Mouse (Mus musculus) embryonic facial prominence, embryonic 11.5 days (tissue): ENCODE results near the gene Proser3. TPM values are rescaled to one million over a fixed set of nuclear protein-coding genes. Genes with fewer than 3 reads are reported as not detected.

Source experiments
- ATAC-seq: fragments of 200-750 bp; cut with Nextera tagmentation; replicated peaks from 2 replicates; pipeline ENCODE4 v1.8.0; 2017; ENCODE audit warnings: low read depth; ENCODE audit not compliant: insufficient number of reproducible peaks, low FRiP score, low TSS enrichment
- DNase-seq: peaks from one replicate; pipeline ENCODE4 v3.0.0-alpha.2; 2015; ENCODE audit warnings: low spot score
- H3K27ac ChIP-seq: fragments of 300-500 bp; sonication (generic); replicated peaks from 2 replicates; pipeline ENCODE4 v1.5.1; 2014; ENCODE audit warnings: mild to moderate bottlenecking, low read depth, low read length, control low read depth
- H3K27me3 ChIP-seq: fragments of 300-500 bp; sonication (generic); 2 replicates; pipeline ENCODE4 v1.6.1; 2014; ENCODE audit warnings: mild to moderate bottlenecking, low read length, moderate library complexity, mixed read lengths; ENCODE audit not compliant: control insufficient read depth, insufficient read depth
- H3K36me3 ChIP-seq: fragments of 300-500 bp; sonication (generic); replicated peaks from 2 replicates; pipeline ENCODE4 v1.6.1; 2014; ENCODE audit warnings: low read depth, mild to moderate bottlenecking, low read length, moderate library complexity, mixed read lengths; ENCODE audit not compliant: control insufficient read depth, insufficient read depth
- H3K4me1 ChIP-seq: fragments of 300-500 bp; sonication (generic); 2 replicates; pipeline ENCODE4 v1.6.1; 2014; ENCODE audit warnings: low read length, mixed read lengths; ENCODE audit not compliant: control insufficient read depth, insufficient read depth
- H3K4me2 ChIP-seq: fragments of 300-500 bp; sonication (generic); 2 replicates; pipeline ENCODE4 v1.6.1; 2014; ENCODE audit warnings: low read depth, mild to moderate bottlenecking, control low read depth, low read length, moderate library complexity
- H3K4me3 ChIP-seq: fragments of 300-500 bp; sonication (generic); 2 replicates; pipeline ENCODE4 v1.5.1; 2014; ENCODE audit warnings: low read depth, low read length, control low read depth
- H3K9ac ChIP-seq: fragments of 300-500 bp; sonication (generic); replicated peaks from 2 replicates; pipeline ENCODE4 v1.6.1; 2014; ENCODE audit warnings: mild to moderate bottlenecking, control low read depth, low read length
- H3K9me3 ChIP-seq: fragments of 300-500 bp; sonication (generic); replicated peaks from 2 replicates; pipeline ENCODE4 v1.6.1; 2016; ENCODE audit warnings: mild to moderate bottlenecking, low read length, inconsistent platforms, mixed read lengths; ENCODE audit not compliant: control insufficient read depth
- WGBS: fragments of 180-500 bp; shearing (Covaris S2); extraction: QIAGEN DNeasy Blood & Tissue Kit; methylation state at CpG from one replicate; pipeline ENCODE4 v1.1.7; 2014; 5-methylcytosine and 5-hydroxymethylcytosine counted together
- polyA plus RNA-seq: library from polyadenylated mRNA; unstranded; fragments of >200 nt; fragmentation: Nextera tagmentation; extraction: Ambion mirVana; gene quantifications from 2 replicates; pipeline ENCODE4 v1.2.1, GENCODE M21; 2014

Gene Proser3
- polyA plus RNA-seq, 1 experiment from 2014 or later = 13.0 TPM

DNA sequence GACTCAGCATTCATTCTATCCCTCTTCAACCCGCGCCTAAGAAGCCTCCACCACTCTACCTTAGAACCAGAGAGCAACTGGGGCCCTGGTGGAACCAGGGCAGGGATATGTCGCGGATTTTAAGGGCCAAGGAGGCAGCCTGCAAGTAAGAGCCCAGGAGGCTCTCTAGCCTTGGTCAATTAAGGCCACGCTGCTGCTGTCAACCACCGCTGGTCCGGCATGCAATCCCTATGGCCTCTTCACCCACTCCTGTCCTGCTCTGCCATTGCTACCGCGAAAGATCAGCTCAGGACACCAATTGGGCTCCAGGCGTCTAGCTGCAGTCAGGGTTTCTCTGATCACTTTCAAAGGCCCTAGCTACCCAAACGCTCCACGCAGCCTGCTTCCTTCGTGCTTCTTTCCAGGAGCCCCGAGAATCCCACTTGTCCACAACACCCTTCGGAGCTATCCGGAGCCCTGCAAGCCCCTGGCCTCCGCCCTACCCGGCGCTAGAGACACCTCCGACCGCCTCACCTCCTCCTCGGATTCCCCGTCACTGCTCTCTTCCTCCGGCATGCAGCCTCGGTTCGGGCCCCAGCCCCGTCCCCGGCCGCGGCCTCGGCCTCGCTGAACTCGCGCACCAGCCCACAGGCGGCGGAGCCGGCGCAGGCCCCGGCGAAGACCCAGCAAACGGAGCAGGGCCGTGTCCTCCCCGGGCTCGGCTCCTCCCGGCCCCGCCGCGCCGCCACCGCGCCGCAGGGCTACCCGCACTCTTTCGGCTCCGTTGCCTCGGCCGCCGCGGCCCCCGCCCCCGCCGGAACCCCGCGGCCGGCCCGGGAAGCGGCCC, 36.0 kb upstream of the Proser3 start:
- H3K9ac ChIP-seq = peak overlapping the region; percentile 99
- H3K4me2 ChIP-seq = peak overlapping the region; percentile 89
- no peaks in the 10 kb centered on the region for H3K27me3 ChIP-seq
- no peaks in the 10 kb centered on the region for H3K9me3 ChIP-seq
- WGBS = under 1% methylated on average over 46 of the region's 67 CpGs
- peak; percentile 14 for ATAC-seq
- peak overlapping the region; percentile 84 for H3K27ac ChIP-seq
- peak overlapping the region; percentile 97 for H3K4me3 ChIP-seq
- no peaks in the 10 kb centered on the region; the same call in none of the 2 replicates for H3K4me1 ChIP-seq
- peak; percentile 33 for DNase-seq
- H3K36me3 ChIP-seq = peaks cover 16% of the 10 kb centered on the region

DNA sequence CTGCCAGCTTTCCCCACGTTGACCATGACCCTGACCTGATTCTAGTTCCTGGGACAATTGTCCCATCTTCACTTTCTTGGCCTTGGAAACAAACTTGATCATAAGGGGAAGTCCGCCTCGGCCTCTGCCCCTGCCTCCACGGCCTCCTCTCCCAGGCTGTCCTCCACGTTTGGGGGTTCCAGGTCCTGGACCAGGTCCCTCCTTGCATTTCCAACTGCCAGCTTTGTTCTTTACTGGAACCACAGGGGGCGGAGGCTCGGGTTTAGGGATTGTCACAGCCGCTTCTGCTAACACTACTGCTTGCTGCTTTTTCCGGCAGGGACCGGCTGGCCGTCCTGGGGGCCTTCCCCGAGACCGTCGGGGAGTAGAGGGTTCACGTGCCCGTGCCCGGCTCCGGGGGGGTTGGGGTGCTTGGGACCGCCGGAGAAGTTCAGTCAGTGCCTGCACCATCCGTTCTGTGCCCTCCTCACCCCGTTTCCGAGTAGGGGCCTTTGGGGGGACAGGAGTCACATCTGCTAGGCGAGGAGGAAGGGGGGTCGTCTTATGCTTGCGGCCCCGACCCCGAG, 34.4 kb upstream of the Proser3 start:
- no peak for DNase-seq
- Histone ChIP-seq H3K36me3 (peaks cover 23% of the 10 kb centered on the region), H3K9me3 (no peaks in the 10 kb centered on the region), H3K4me3 (no peak overlapping the region), H3K4me1 (no peaks in the 10 kb centered on the region; the same call in none of the 2 replicates), H3K9ac (no peak overlapping the region), H3K27ac (no peak overlapping the region), H3K27me3 (no peaks in the 10 kb centered on the region), H3K4me2 (no peak overlapping the region; the same call in 1 of the 2 replicates)
- ATAC-seq = no peak
- WGBS = 91% methylated on average over 28 of the region's 28 CpGs

DNA sequence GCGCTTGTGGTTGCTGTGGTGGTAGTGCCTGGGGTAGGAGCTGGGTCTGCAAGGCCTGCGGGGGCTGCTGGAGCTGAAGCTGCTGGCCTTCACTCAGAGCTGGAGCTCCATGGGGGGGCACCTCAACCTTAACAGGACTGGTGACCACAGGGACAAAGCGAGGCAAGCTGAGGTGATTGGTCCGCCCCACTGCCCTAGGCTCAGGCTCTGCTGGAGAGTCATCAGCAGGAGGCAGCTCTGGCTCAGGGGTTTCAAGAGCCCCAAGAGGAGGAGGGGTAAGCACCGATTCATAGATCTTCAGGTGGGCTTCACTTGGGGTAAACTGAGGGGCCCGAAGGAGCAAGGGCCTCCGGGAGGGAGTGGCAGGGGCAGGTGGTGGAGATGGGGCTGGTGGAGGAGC, 33.1 kb upstream of the Proser3 start:
- Histone ChIP-seq H3K9ac (no peak overlapping the region), H3K27me3 (no peaks in the 10 kb centered on the region), H3K4me3 (no peak overlapping the region), H3K4me2 (no peak overlapping the region), H3K27ac (no peak overlapping the region), H3K9me3 (no peaks in the 10 kb centered on the region), H3K36me3 (peaks cover 24% of the 10 kb centered on the region), H3K4me1 (no peaks in the 10 kb centered on the region; the same call in none of the 2 replicates)
- no peak for ATAC-seq
- WGBS = 96% methylated on average over 7 of the region's 7 CpGs
- no peak for DNase-seq

- H3K36me3 ChIP-seq = peaks cover 31% of the 10 kb centered on the region
- no peaks in the 10 kb centered on the region for H3K27me3 ChIP-seq
- H3K4me3 ChIP-seq = no peak overlapping the region
- WGBS = 94% methylated on average over 10 of the region's 10 CpGs
- H3K9me3 ChIP-seq = no peaks in the 10 kb centered on the region
- ATAC-seq (no peak), DNase-seq (no peak)
- H3K27ac ChIP-seq = no peak overlapping the region
- no peak overlapping the region for H3K9ac ChIP-seq
- no peaks in the 10 kb centered on the region; the same call in 1 of the 2 replicates for H3K4me1 ChIP-seq
- H3K4me2 ChIP-seq = no peak overlapping the region
Measured at GRCm38 (mm10) chr7:30584339-30584738, 32.2 kb upstream of the Proser3 start.

DNA sequence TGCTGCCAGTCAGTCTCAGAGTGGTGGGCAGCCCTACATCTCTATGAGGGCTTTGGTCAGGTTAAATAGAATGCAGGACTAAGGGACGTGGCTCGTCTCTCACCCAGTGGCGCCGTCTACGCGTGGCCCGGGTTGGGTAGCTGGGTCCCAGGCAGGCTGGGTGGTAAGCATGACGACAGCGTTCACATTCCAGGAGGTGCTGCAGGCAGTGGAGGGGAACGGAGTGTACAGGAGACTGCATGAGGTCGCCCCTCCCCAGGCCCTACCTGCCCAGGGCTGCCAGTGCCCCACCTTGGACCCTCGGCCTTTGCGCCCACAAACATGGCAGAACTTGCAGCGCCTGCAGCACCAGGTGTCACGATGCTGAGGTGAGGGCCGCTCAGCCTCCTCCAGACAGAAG, 29.4 kb upstream of the Proser3 start:
- no peak for ATAC-seq
- no peak overlapping the region for H3K4me2 ChIP-seq

GRCm38 (mm10) chr7:30579950-30580349, 27.9 kb upstream of the Proser3 start:
- ATAC-seq = no peak
- DNase-seq = no peak
- no peaks in the 10 kb centered on the region for H3K4me1 ChIP-seq
- no peak overlapping the region for H3K27ac ChIP-seq
- peaks cover 45% of the 10 kb centered on the region for H3K36me3 ChIP-seq
- H3K9ac ChIP-seq = no peak overlapping the region
- no peaks in the 10 kb centered on the region for H3K9me3 ChIP-seq
- 93% methylated on average over 8 of the region's 8 CpGs for WGBS
- H3K4me3 ChIP-seq = no peak overlapping the region
- H3K27me3 ChIP-seq = no peaks in the 10 kb centered on the region
- no peak overlapping the region for H3K4me2 ChIP-seq

More for the DNA sequence above, 29.4 kb upstream of the Proser3 start:
- WGBS = 96% methylated on average over 16 of the region's 16 CpGs
- Histone ChIP-seq H3K4me3 (no peak overlapping the region), H3K4me1 (no peaks in the 10 kb centered on the region), H3K9ac (no peak overlapping the region), H3K36me3 (peaks cover 41% of the 10 kb centered on the region), H3K27me3 (no peaks in the 10 kb centered on the region), H3K27ac (no peak overlapping the region), H3K9me3 (no peaks in the 10 kb centered on the region)
- no peak for DNase-seq

DNA sequence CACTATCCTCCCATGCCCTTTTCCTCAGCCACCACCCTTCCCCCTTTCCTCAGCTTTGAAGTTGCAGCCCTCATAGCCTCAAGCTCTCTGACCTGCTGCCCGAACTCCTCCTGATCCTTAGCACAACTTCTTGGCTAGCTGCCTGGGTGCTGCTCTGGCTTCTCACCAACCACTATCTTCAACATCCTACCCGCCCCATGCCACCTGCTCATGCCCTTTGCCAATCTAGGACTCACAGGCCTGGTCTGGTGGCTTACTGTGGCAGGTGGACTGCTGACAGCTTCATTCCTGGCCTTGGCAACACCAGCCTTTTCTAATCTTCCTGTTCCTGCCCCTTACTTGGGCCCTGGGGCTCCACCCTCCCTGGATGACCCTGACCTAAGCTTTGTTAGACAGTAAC, 20.9 kb upstream of the Proser3 start:
- H3K36me3 ChIP-seq = peaks cover 36% of the 10 kb centered on the region
- H3K4me2 ChIP-seq = no peak overlapping the region
- H3K9ac ChIP-seq = no peak overlapping the region
- no peaks in the 10 kb centered on the region for H3K9me3 ChIP-seq
- H3K4me1 ChIP-seq = no peaks in the 10 kb centered on the region
- no peak overlapping the region for H3K27ac ChIP-seq
- no peak overlapping the region for H3K4me3 ChIP-seq
- 72% methylated on average over 2 of the region's 2 CpGs for WGBS
- no peaks in the 10 kb centered on the region for H3K27me3 ChIP-seq
- ATAC-seq (no peak), DNase-seq (no peak)

DNA sequence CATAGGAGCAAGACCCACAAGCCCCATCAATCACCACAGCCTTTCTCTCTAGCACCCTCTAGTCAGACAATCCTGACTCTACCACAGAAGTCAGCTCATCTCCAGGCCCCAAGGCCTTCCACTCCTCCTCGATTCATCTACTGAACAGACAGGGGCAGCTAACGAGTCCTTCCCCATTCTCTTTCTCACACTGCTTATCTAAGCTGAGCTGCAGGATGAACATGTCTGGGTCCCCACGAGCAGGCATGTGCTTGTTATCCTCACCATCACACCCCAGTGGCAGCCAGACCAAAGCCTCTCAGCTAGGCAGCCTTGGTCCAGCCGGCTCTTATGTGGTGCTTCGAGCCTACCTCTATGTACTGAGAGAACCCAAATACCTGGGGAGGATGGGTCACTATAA, 20.3 kb upstream of the Proser3 start:
- no peak for DNase-seq
- no peaks in the 10 kb centered on the region for H3K4me1 ChIP-seq
- peaks cover 36% of the 10 kb centered on the region for H3K36me3 ChIP-seq
- no peak overlapping the region for H3K9ac ChIP-seq
- no peaks in the 10 kb centered on the region for H3K27me3 ChIP-seq
- WGBS = 95% methylated on average over 5 of the region's 5 CpGs
- no peak for ATAC-seq
- H3K9me3 ChIP-seq = no peaks in the 10 kb centered on the region
- H3K4me2 ChIP-seq = no peak overlapping the region
- H3K27ac ChIP-seq = no peak overlapping the region
- no peak overlapping the region for H3K4me3 ChIP-seq
